Mouse (Mus musculus): ENCODE data around the gene Tbx19.

DNA sequence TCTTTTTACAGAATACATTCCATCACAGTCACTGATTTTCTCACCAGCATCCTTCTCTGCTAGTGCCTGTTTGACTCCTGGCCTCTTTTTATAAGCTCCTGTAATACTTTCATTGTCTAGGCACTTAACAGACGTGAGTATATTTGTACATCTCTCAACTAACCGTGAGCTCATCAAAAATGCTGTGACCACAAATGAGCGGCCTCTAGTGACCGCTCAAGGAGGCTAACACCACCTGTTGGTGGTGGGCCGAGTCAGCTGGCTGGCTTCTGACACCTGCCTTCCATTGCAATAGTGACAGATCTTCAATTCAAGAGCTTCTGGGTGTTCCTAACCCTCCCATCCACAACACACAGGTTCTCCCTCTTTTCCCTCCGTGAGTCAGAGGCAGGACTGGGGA is 22.8 kb upstream of the Tbx19 start:
- no peak for TF ChIP-seq CTCF (IDR thresholded peaks at IDR 0.05; ENCODE audit: control insufficient read depth, insufficient read depth, insufficient read length)
- TF ChIP-seq USF1 (IDR thresholded peaks at IDR 0.05; ENCODE audit: low read depth), result no peak

All from C2C12 (cell line).